Mouse (Mus musculus) kidney, adult 18-20 months (tissue): ENCODE measurements around the gene Gatd1.

Source experiments
- DNase-seq: peaks from one replicate; pipeline ENCODE4 v3.0.0; 2021

Gene Gatd1

GRCm38 (mm10) chr7:141388487-141389109 lies 25.3 kb downstream of the Gatd1 start:
- no peak for DNase-seq

- no peak for DNase-seq
Measured at GRCm38 (mm10) chr7:141387807-141388486, 26.0 kb downstream of the Gatd1 start.

GRCm38 (mm10) chr7:141381068-141381835 lies 32.7 kb downstream of the Gatd1 start:
- no peak for DNase-seq

DNA sequence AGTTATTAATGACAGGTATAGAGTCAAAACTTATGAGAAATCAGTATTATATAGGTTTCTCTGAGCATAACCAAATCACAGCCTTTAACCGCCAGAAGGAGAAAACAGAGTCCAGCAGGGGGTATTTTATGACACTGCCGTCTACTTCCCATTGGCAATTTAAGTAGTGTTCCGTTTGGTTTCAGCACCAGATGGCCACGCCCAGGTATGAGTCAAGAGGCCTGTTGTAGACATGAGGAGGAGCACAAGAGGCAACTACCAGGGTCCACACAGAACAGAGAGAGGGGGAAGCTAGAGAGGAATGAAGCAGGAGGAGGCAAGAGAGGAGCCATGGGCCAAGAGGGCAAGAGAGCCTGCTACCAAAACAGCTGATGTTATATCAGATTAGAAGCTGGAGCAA lies 34.4 kb downstream of the Gatd1 start:
- no peak for DNase-seq

- DNase-seq, result no peak
Measured at GRCm38 (mm10) chr7:141374399-141374798, 39.5 kb downstream of the Gatd1 start.

DNA sequence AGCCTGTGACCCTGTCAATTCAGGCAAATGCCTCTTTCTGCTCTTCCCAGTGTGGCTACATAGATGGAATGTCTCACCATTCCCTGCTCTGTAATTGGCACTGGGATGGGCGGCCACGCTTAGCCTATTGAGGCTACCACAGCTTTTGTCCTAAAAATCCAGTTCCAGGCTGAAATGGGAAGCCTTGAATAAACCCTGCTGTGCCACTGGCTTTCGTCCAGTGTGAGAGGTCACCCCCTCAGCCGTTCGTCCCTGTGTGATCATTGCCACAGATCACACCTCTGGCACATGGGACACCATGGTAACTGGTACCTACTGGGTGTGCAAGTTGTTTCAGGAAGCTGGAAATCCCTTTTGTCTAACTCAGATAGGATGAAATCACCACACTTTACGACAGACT lies 40.3 kb downstream of the Gatd1 start:
- DNase-seq, result no peak

DNA sequence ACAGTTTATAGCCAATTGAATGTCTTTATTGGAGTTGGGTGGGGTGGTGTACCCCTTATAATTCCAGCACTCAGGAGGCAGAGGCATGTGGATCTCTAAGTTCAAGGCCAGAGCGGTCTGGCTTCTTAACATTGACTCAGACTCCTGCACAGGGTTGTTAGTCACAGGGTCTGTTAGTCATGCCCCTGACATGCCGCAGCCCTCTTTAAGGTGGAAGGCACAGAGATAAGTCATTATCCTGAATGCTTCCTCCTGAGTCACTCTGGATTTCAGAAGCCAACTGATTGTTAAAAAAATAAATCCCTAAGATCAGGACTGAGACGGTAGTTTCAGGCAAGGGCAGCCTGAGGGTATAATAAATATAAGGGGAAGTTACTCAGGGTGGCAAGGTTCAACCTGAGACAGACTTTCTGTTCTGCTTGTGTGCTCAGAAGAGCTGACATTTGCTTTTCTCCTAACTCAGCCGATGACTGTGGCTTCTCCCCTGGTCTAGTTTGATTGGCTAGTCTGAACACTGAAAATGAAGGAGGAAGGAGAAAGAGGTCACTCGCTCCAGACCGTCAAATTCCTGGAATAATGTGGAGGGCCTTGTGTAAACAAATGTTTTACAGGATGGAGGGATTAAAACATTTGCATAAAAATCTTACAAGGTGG lies 41.9 kb downstream of the Gatd1 start:
- DNase-seq, result no peak

DNA sequence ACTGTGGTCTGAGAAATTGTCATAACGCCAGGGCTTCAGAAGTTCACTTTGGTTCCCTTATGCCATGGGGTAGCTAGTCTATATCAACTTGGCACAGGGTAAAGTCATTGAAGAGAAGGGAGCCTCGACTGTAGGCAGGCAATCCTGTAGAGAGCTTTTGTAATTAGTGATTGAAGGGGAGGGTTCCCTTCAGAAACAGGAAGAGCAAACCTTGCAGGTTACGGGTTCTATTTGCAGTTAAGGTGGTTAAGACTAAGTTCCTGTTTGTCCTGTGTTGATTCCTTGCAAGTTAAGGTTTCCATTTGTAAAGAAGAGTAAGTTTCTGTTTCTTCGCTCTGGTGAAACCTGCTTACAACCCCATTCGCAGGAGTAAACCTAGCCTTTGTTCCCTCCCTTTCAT lies 44.0 kb downstream of the Gatd1 start:
- DNase-seq, result no peak

DNA sequence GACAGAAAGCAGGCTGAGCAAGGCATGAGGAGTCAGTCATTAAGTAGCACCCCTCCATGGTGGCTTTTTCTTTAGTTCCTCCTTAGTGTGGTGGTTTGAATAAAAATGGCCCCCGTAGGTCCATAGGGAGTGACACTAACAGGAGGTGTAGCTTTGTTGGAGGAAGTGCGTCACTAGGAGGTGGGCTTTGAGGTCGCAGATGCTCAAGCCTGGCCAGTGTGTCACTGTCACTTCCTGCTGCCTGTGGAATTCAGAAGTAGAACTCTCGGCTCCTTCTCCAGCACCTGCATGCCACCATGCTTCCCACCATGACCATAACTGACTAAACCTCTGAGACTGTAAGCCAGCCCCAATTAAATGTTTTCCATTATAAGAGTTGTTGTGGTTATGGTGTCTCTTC lies 46.6 kb downstream of the Gatd1 start:
- DNase-seq, result no peak

GRCm38 (mm10) chr7:141365049-141365445 lies 48.9 kb downstream of the Gatd1 start:
- no peak for DNase-seq

DNA sequence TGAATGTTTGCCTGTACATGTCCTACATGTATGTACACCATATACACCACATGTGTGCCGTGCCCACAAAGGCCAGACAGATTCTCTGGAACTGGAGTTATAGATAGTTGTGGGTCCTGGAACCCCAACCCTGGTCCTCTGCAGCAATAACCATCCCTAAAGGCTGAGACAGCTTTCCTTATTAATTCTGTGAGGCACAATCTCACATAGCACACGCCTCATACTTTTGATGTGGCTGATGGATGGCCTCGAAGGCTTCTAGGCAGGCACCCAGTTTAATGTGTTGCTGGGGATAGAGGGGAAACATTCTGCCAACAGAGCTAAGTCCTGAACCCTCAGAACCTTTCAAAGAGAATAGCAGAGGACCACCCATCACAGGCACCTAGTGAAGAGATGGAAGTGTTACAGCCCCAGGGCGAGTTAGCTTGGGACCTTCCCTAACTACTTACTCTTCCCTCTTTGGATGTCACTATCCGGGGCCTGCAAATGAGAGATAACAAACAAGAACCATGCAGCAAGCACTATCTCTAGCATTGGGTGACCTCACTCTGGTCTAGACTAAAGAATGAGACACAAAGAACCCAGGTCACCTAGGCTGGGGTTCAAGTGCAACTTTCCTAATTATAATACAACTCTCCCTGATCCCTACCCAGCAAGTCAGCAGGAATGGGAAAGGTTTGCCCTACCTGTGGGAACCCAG lies 49.4 kb downstream of the Gatd1 start:
- no peak for DNase-seq

- no peak for DNase-seq
Measured at GRCm38 (mm10) chr7:141363752-141364125, 50.2 kb downstream of the Gatd1 start.

- DNase-seq, result peak; percentile 70
Measured at GRCm38 (mm10) chr7:141363106-141363751, 50.7 kb downstream of the Gatd1 start.

DNA sequence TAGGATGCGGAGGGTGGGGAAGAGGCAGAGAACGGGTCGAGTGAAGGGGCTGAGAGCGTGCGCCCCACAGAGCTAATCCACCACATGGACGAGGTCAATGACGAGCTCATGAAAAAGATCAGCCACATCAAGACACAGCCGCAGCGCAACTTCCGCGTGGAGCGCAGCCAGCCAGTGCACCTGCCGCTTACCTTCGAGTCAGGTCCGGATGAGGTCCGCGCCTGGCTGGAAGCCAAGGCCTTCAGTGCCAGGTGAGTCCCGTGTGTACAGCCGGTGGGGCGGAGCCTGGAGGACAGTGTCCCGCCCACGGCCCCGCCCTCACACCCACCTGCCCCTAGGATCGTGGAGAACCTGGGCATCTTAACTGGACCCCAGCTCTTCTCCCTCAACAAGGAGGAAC lies 52.4 kb downstream of the Gatd1 start:
- peak; percentile 57 for DNase-seq
